Mouse (Mus musculus): Measurements from ENCODE around the gene Dpp8. TPM values are rescaled to one million over a fixed set of nuclear protein-coding genes. Genes with fewer than 3 reads are reported as not detected.

Dpp8 gene
- polyA plus RNA-seq, 1 experiment from 2014 or later: 23.2 TPM

- Histone ChIP-seq H3K4me1 (replicated peaks; ENCODE audit: insufficient read depth, low read length) (no peaks in the 10 kb centered on the region), H3K27me3 (ENCODE audit: insufficient read depth, low read length) (no peaks in the 10 kb centered on the region), H3K4me2 (ENCODE audit: low read length) (peak within 1 kb of the TSS; percentile 95), H3K9ac (ENCODE audit: low read depth, low read length) (peak within 1 kb of the TSS; percentile 94), H3K36me3 (ENCODE audit: insufficient read depth, low read length) (no peaks in the 10 kb centered on the region), H3K9me3 (replicated peaks; ENCODE audit: low read length) (no peaks in the 10 kb centered on the region), H3K4me3 (replicated peaks; ENCODE audit: low read depth, low read length) (peak within 1 kb of the TSS; percentile 96), H3K27ac (peak within 1 kb of the TSS; percentile 89)
- under 1% methylated on average over 78 of the region's 81 CpGs for WGBS
- DNase-seq (ENCODE audit: low spot score) (peak; percentile 96), ATAC-seq (replicated peaks; ENCODE audit: low FRiP score, low read depth) (peak; percentile 88)
- no peak for TF ChIP-seq CTCF (IDR thresholded peaks at IDR 0.05; ENCODE audit: low read depth)
Measured at GRCm38 (mm10) chr9:65020991-65021886, 11.0 kb upstream of the Dpp8 start, which contains the start of gene Hacd3. Hacd3 (minus strand) TSS chr9:65021693.

GRCm38 (mm10) chr9:65021887-65022579, 10.2 kb upstream of the Dpp8 start:
- Histone ChIP-seq H3K9me3 (replicated peaks; ENCODE audit: low read length) (no peaks in the 10 kb centered on the region), H3K4me3 (replicated peaks; ENCODE audit: low read depth, low read length) (peak overlapping the region; percentile 96), H3K27me3 (ENCODE audit: insufficient read depth, low read length) (no peaks in the 10 kb centered on the region), H3K27ac (peak overlapping the region; percentile 89), H3K36me3 (ENCODE audit: insufficient read depth, low read length) (no peaks in the 10 kb centered on the region), H3K4me2 (ENCODE audit: low read length) (peak overlapping the region; percentile 95), H3K4me1 (replicated peaks; ENCODE audit: insufficient read depth, low read length) (no peaks in the 10 kb centered on the region), H3K9ac (ENCODE audit: low read depth, low read length) (peak overlapping the region; percentile 94)
- no peak for TF ChIP-seq CTCF (IDR thresholded peaks at IDR 0.05; ENCODE audit: low read depth)
- ATAC-seq (replicated peaks; ENCODE audit: low FRiP score, low read depth) (no peak), DNase-seq (ENCODE audit: low spot score) (no peak)
- WGBS: 17% methylated on average over 9 of the region's 9 CpGs

GRCm38 (mm10) chr9:65022580-65023135, 9.6 kb upstream of the Dpp8 start:
- Histone ChIP-seq H3K4me2 (ENCODE audit: low read length) (no peak overlapping the region), H3K9ac (ENCODE audit: low read depth, low read length) (0 out of 2 replicates have a peak overlapping the region, but pooled peaks have one; percentile 94), H3K27me3 (ENCODE audit: insufficient read depth, low read length) (no peaks in the 10 kb centered on the region), H3K36me3 (ENCODE audit: insufficient read depth, low read length) (no peaks in the 10 kb centered on the region), H3K9me3 (replicated peaks; ENCODE audit: low read length) (no peaks in the 10 kb centered on the region), H3K4me1 (replicated peaks; ENCODE audit: insufficient read depth, low read length) (no peaks in the 10 kb centered on the region), H3K4me3 (replicated peaks; ENCODE audit: low read depth, low read length) (no peak overlapping the region), H3K27ac (no peak overlapping the region)
- TF ChIP-seq CTCF (IDR thresholded peaks at IDR 0.05; ENCODE audit: low read depth): no peak
- DNase-seq (ENCODE audit: low spot score) (no peak), ATAC-seq (replicated peaks; ENCODE audit: low FRiP score, low read depth) (no peak)
- 52% methylated on average over 4 of the region's 4 CpGs for WGBS

GRCm38 (mm10) chr9:65023447-65023846, 8.8 kb upstream of the Dpp8 start:
- 93% methylated on average over 3 of the region's 3 CpGs for WGBS
- H3K4me2 ChIP-seq (ENCODE audit: low read length): no peak overlapping the region
- no peaks in the 10 kb centered on the region for H3K36me3 ChIP-seq (ENCODE audit: insufficient read depth, low read length)
- TF ChIP-seq CTCF (IDR thresholded peaks at IDR 0.05; ENCODE audit: low read depth): no peak
- ATAC-seq (replicated peaks; ENCODE audit: low FRiP score, low read depth) (no peak), DNase-seq (ENCODE audit: low spot score) (no peak)
- no peaks in the 10 kb centered on the region for H3K4me1 ChIP-seq (replicated peaks; ENCODE audit: insufficient read depth, low read length)
- H3K9ac ChIP-seq (ENCODE audit: low read depth, low read length): no peak overlapping the region
- H3K27ac ChIP-seq: no peak overlapping the region
- H3K9me3 ChIP-seq (replicated peaks; ENCODE audit: low read length): no peaks in the 10 kb centered on the region
- H3K27me3 ChIP-seq (ENCODE audit: insufficient read depth, low read length): no peaks in the 10 kb centered on the region
- H3K4me3 ChIP-seq (replicated peaks; ENCODE audit: low read depth, low read length): no peak overlapping the region

- no peak overlapping the region for H3K4me2 ChIP-seq (ENCODE audit: low read length)
- no peak overlapping the region for H3K9ac ChIP-seq (ENCODE audit: low read depth, low read length)
- H3K27me3 ChIP-seq (ENCODE audit: insufficient read depth, low read length): no peaks in the 10 kb centered on the region
- H3K9me3 ChIP-seq (replicated peaks; ENCODE audit: low read length): no peaks in the 10 kb centered on the region
- H3K27ac ChIP-seq: no peak overlapping the region
- no peak for TF ChIP-seq CTCF (IDR thresholded peaks at IDR 0.05; ENCODE audit: low read depth)
- WGBS: 66% methylated on average over 7 of the region's 7 CpGs
- H3K4me3 ChIP-seq (replicated peaks; ENCODE audit: low read depth, low read length): no peak overlapping the region
- DNase-seq (ENCODE audit: low spot score) (no peak), ATAC-seq (replicated peaks; ENCODE audit: low FRiP score, low read depth) (no peak)
- no peaks in the 10 kb centered on the region for H3K36me3 ChIP-seq (ENCODE audit: insufficient read depth, low read length)
- no peaks in the 10 kb centered on the region for H3K4me1 ChIP-seq (replicated peaks; ENCODE audit: insufficient read depth, low read length)
Measured at GRCm38 (mm10) chr9:65027241-65027640, 5.0 kb upstream of the Dpp8 start.

GRCm38 (mm10) chr9:65028313-65028712, 3.9 kb upstream of the Dpp8 start:
- no peak for ATAC-seq (replicated peaks; ENCODE audit: low FRiP score, low read depth)
- H3K4me2 ChIP-seq (ENCODE audit: low read length): no peak overlapping the region
- H3K27ac ChIP-seq: no peak overlapping the region
- 83% methylated on average over 5 of the region's 5 CpGs for WGBS
- H3K9me3 ChIP-seq (replicated peaks; ENCODE audit: low read length): no peaks in the 10 kb centered on the region
- peaks cover 4% of the 10 kb centered on the region; the same call in 1 of the 2 replicates for H3K4me1 ChIP-seq (replicated peaks; ENCODE audit: insufficient read depth, low read length)
- no peak for DNase-seq (ENCODE audit: low spot score)
- H3K9ac ChIP-seq (ENCODE audit: low read depth, low read length): no peak overlapping the region
- no peaks in the 10 kb centered on the region for H3K36me3 ChIP-seq (ENCODE audit: insufficient read depth, low read length)
- H3K4me3 ChIP-seq (replicated peaks; ENCODE audit: low read depth, low read length): no peak overlapping the region
- TF ChIP-seq CTCF (IDR thresholded peaks at IDR 0.05; ENCODE audit: low read depth): no peak
- no peaks in the 10 kb centered on the region for H3K27me3 ChIP-seq (ENCODE audit: insufficient read depth, low read length)
